In genomic region chr8:110346915-110347314, GRCm38 (mm10) we compare ENCODE assay signal across 16 mouse cellular contexts.
"Had no signal": no experiment of that assay in that cellular context is flagged by ENCODE, and none has a peak within 500 bp of the region (broad histone marks: within the 10 kb centered on the region; RNA-seq: fewer than 3 reads in every experiment).

No protein-coding gene starts in this region.

- H3K4me3 ChIP-seq: neural tube, embryonic 12.5 days; neural tube, embryonic 13.5 days; neural tube, embryonic 15.5 days; stomach, embryonic 15.5 days had no signal

- H3K27ac ChIP-seq: neural tube, embryonic 12.5 days; neural tube, embryonic 13.5 days; neural tube, embryonic 15.5 days; stomach, embryonic 15.5 days; stomach, postnatal 0 days had no signal

- H3K9me3 ChIP-seq: neural tube, embryonic 12.5 days; neural tube, embryonic 13.5 days; neural tube, embryonic 15.5 days; stomach, embryonic 15.5 days had no signal

- H3K4me1 ChIP-seq: neural tube, embryonic 12.5 days; neural tube, embryonic 13.5 days; neural tube, embryonic 15.5 days; stomach, embryonic 15.5 days had no signal

- H3K27me3 ChIP-seq: neural tube, embryonic 12.5 days; neural tube, embryonic 13.5 days; neural tube, embryonic 15.5 days; stomach, embryonic 15.5 days had no signal

- H3K9ac ChIP-seq: neural tube, embryonic 12.5 days; neural tube, embryonic 13.5 days; neural tube, embryonic 15.5 days; stomach, embryonic 15.5 days had no signal

- H3K36me3 ChIP-seq: neural tube, embryonic 12.5 days; neural tube, embryonic 13.5 days; neural tube, embryonic 15.5 days; stomach, embryonic 15.5 days had no signal

- H3K4me2 ChIP-seq: neural tube, embryonic 12.5 days; neural tube, embryonic 13.5 days; neural tube, embryonic 15.5 days; stomach, embryonic 15.5 days had no signal

- DNase-seq: right cerebral cortex, adult 18-20 months; right cerebral cortex, postnatal 14 days; right cerebral cortex, postnatal 25 days; right cerebral cortex, postnatal 4 days; spleen, adult 18-20 months; thymus, adult 18-20 months; thymus, adult 2 months; thymus, postnatal 14 days; thymus, postnatal 25 days; thymus, postnatal 36 days; thymus, postnatal 4 days had no signal
